Mouse (Mus musculus): ENCODE measurements around the gene Ugt1a9.

Ugt1a9 gene

GRCm38 (mm10) chr1:88261706-88262105 lies 191.1 kb downstream of the Ugt1a9 start:
- DNase-seq = peak in 1 of 2 experiments; percentile 37

DNA sequence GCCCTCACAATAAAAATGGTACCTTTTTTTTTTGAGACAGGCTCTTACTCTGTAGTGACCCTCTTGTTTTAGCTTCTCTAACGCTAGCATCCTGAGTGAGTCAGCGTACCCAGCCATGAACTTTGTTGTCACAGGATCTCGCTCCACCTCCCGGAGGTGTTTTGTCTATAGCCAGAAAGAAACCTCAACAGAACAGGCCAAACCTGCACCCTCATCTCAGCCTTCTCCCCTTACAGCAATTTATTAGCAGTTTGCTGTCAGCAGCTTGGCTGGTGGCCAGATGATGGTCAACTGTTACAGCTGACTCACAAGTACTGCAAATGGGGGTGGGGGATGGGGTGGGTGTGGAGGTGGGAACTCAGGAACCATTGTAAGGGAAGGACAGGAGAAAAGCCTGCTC lies 191.7 kb downstream of the Ugt1a9 start:
- peak in 1 of 2 experiments; percentile 60 for DNase-seq

DNA sequence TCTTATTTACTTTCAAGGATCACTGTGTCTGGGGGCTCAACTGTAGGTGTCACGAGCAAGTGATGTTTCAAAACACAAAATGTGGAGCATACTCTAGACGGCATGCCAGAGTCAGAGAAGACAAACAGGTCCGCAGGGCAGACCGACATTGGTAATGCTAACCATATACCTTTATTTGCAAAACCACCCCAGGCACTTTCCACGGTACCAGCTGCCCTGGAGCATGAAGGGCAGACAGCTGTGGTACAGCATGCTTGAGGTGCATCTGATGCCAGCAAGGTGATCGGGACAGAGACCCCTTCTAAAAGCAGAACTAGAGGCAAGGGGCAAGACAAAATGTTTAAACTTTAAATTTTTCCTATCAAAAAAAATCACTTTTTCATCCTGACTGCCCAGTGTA lies 192.4 kb downstream of the Ugt1a9 start:
- DNase-seq = peak in 1 of 2 experiments; percentile 32

- peak in 1 of 2 experiments; percentile 39 for DNase-seq
Observed at GRCm38 (mm10) chr1:88263778-88264177, 193.2 kb downstream of the Ugt1a9 start.

- peak in 1 of 2 experiments; percentile 25 for DNase-seq
Observed at GRCm38 (mm10) chr1:88264237-88264868, 193.8 kb downstream of the Ugt1a9 start.

DNA sequence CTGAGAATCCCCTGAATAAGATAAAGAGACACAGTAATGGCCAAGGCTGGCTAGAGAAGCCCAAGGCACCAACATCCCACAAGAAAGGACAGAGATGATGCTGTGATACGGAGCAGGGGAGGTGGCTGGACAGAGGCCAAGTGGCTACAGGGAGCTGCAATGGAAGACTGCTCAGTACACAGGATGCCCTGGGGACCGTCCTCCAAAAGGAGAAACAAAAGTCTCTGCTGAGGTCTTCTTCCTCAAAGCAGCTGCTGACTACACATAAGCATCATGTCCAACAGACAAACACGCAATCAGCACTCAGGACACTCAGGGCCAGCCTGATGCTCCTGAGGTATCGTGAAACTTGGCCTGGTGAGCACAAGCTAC lies 194.3 kb downstream of the Ugt1a9 start:
- DNase-seq = peak in 1 of 2 experiments; percentile 49

- DNase-seq = peak in 1 of 2 experiments; percentile 31
Observed at GRCm38 (mm10) chr1:88266123-88266522, 195.5 kb downstream of the Ugt1a9 start.

DNA sequence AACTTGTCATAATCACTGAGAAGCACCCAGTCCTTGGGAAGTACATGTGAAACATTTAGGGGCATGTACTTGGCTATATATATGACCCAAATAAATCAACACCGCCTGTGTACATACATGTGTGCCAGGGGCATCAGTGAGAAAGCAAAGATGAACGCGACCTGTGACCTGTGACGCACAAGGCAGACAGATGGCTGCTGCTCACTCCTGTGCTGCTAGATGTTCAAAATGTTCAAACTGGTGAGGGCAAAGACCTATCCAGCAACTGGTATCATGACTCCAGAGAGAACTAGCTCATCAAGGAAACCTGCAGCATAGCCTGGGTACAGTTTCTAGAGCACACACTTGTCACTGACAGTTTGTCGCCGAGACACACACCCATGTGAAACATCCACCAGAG lies 196.9 kb downstream of the Ugt1a9 start:
- DNase-seq = peak in 1 of 2 experiments; percentile 48

DNA sequence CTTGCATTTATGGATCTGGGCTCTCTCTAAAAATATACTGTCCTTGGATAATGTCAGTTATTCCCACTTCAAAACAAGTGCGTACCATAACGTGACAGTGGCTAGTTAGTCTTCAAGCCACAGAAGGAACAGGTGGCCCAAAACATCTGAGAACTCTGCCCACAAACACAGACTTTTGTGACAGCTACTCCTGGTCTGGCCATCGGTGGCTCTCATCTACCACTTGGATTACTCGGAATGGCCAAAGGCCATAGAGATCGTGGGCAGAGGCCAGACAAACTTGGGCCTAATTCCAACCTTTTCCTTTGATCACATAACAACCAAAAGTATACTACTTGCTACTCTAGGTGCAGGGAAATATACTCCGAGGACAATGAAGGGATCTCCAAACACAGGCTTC lies 197.5 kb downstream of the Ugt1a9 start:
- peak in 1 of 2 experiments; percentile 28 for DNase-seq

Data from lung, postnatal 4 days (tissue).